Comparison of ENCODE assay signal across 24 mouse cellular contexts in the genomic region with DNA sequence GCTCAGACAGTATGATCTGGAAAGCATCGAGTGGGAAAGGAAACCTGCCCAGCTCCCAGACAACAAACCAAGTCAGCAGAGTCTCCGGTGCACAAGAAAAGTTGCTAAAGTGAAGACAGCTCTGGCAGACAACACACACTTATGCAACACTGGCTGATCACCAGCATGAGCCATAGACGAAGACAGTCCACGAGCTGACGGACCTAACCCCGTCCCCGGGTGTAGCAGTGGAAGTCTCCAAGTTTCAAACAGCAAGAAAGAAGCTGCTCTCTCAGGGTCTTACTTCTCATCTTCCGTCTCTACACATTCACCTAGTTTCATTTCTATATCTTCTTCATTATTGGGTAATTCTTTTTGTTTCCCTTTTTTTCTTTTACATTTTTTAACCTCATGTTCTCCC.
A peak's percentile ranks its signal among the peaks of the same experiment; 100 is the strongest.
DNase-seq lines count a peak whose midpoint lies in the region; ATAC-seq and TF ChIP-seq lines count a peak whose summit lies in the region.
"Had no signal": no experiment of that assay in that cellular context is flagged by ENCODE, and none has a peak within 500 bp of the region (broad histone marks: within the 10 kb centered on the region; RNA-seq: fewer than 3 reads in every experiment).

No protein-coding gene starts in this region.

- H3K27me3 ChIP-seq in heart, embryonic 10.5 days (ENCODE audit: insufficient read depth, poor library complexity, severe bottlenecking), result no peaks in the 10 kb centered on the region
- H3K27me3 ChIP-seq in lung, postnatal 0 days (replicated peaks; ENCODE audit: insufficient read depth, low read length), result no peaks in the 10 kb centered on the region
- H3K27me3 ChIP-seq: heart, embryonic 12.5 days; lung, embryonic 15.5 days had no signal

- no peak for TF ChIP-seq CTCF in lung, postnatal 0 days (IDR thresholded peaks at IDR 0.05)

- 86% methylated on average over 8 of the region's 8 CpGs for WGBS in heart, embryonic 10.5 days
- WGBS in lung, postnatal 0 days, result 78% methylated on average over 8 of the region's 8 CpGs

- peak; percentile 92 for DNase-seq in heart, adult 11 months
- no peak for DNase-seq in heart, embryonic 10.5 days (ENCODE audit: low spot score)
- peak; percentile 26 for DNase-seq in lung, postnatal 36 days
- no peak for DNase-seq in lung, postnatal 0 days (ENCODE audit: low spot score)
- DNase-seq in gastrocnemius, postnatal 25 days, result peak; percentile 21
- DNase-seq in frontal cortex, postnatal 10 days (ENCODE audit: low spot score in 2 of 2), result no peak
- no peak for DNase-seq in thymus, postnatal 4 days
- DNase-seq: B cell, adult 2 months; cerebellum, adult 11 months; cerebellum, adult 9-11 months; forebrain, postnatal 0 days; kidney, adult 18-20 months; kidney, postnatal 4 days; midbrain, embryonic 14.5 days; right cerebral cortex, postnatal 25 days had no signal

- H3K36me3 ChIP-seq in heart, embryonic 10.5 days, result no peaks in the 10 kb centered on the region
- H3K36me3 ChIP-seq in lung, postnatal 0 days (ENCODE audit: insufficient read depth, low read length), result no peaks in the 10 kb centered on the region
- H3K36me3 ChIP-seq: embryonic facial prominence, embryonic 10.5 days; forebrain, embryonic 10.5 days; heart, embryonic 12.5 days; lung, embryonic 15.5 days had no signal

- TF ChIP-seq EP300 in lung, postnatal 0 days (IDR thresholded peaks at IDR 0.05), result no peak

- no peaks in the 10 kb centered on the region for H3K9me3 ChIP-seq in heart, embryonic 10.5 days
- no peaks in the 10 kb centered on the region for H3K9me3 ChIP-seq in lung, postnatal 0 days (ENCODE audit: low read length)
- H3K9me3 ChIP-seq: embryonic facial prominence, embryonic 10.5 days; forebrain, embryonic 10.5 days; heart, embryonic 12.5 days; lung, embryonic 15.5 days; megakaryocyte, embryonic 14.5 days had no signal

- no peak for ATAC-seq in lung, postnatal 0 days
- ATAC-seq: forebrain, postnatal 0 days; inflammation-experienced regulatory T-cells, adult 6 months had no signal

- no peak overlapping the region for H3K9ac ChIP-seq in lung, postnatal 0 days (replicated peaks; ENCODE audit: low read depth)
- H3K9ac ChIP-seq: forebrain, postnatal 0 days; heart, embryonic 12.5 days; hindbrain, embryonic 14.5 days; liver, embryonic 14.5 days; lung, embryonic 15.5 days had no signal

- H3K4me2 ChIP-seq in lung, postnatal 0 days (replicated peaks; ENCODE audit: low read depth, low read length), result no peak overlapping the region
- H3K4me2 ChIP-seq: heart, embryonic 12.5 days; hindbrain, embryonic 14.5 days; lung, embryonic 15.5 days had no signal

- H3K4me3 ChIP-seq in heart, embryonic 10.5 days, result no peak overlapping the region
- no peak overlapping the region for H3K4me3 ChIP-seq in lung, postnatal 0 days (ENCODE audit: low read depth, low read length)
- H3K4me3 ChIP-seq: embryonic facial prominence, embryonic 10.5 days; forebrain, embryonic 10.5 days; heart, embryonic 12.5 days; left cerebral cortex, adult 2 months; lung, embryonic 15.5 days; megakaryocyte, embryonic 14.5 days had no signal

- H3K4me1 ChIP-seq in heart, embryonic 10.5 days, result no peaks in the 10 kb centered on the region
- no peaks in the 10 kb centered on the region for H3K4me1 ChIP-seq in lung, postnatal 0 days (ENCODE audit: insufficient read depth, low read depth, low read length)
- H3K4me1 ChIP-seq: embryonic facial prominence, embryonic 10.5 days; forebrain, embryonic 10.5 days; heart, embryonic 12.5 days; lung, embryonic 15.5 days; megakaryocyte, embryonic 14.5 days had no signal

- no peak overlapping the region for H3K27ac ChIP-seq in heart, embryonic 10.5 days
- no peak overlapping the region for H3K27ac ChIP-seq in lung, postnatal 0 days (ENCODE audit: low read length)
- H3K27ac ChIP-seq: embryonic facial prominence, embryonic 10.5 days; forebrain, embryonic 10.5 days; hindbrain, embryonic 14.5 days; left cerebral cortex, adult 2 months; liver, embryonic 14.5 days; lung, embryonic 15.5 days had no signal

Comparison
In these comparisons a context has a peak if more than half of its experiments do, and no peak if none do; other contexts are left out.
1. DNase-seq: peak in heart, adult 11 months (single experiment), lung, postnatal 36 days (single experiment) and gastrocnemius, postnatal 25 days (single experiment); none in heart, embryonic 10.5 days (single experiment), lung, postnatal 0 days (single experiment), frontal cortex, postnatal 10 days (0 of 2) and thymus, postnatal 4 days (single experiment).